Mouse (Mus musculus): ENCODE measurements around the gene Kcnk7. TPM values are rescaled to one million over a fixed set of nuclear protein-coding genes. Genes with fewer than 3 reads are reported as not detected.

The Kcnk7 gene
- polyA plus RNA-seq, 1 experiment from 2014 or later, result not detected

- H3K79me2 ChIP-seq (ENCODE audit: inconsistent target), result peaks cover 1% of the 10 kb centered on the region; the same call in 1 of the 2 replicates
- WGBS (ENCODE audit: missing documents), result 34% methylated on average over 10 of the region's 10 CpGs
- no peak overlapping the region for H3K4me3 ChIP-seq (ENCODE audit: inconsistent target)
- no peak overlapping the region for H3K27ac ChIP-seq
- peaks cover 63% of the 10 kb centered on the region for H3K36me3 ChIP-seq (ENCODE audit: inconsistent target)
These were observed 819 bp downstream of the Kcnk7 start for GRCm38 (mm10) chr19:5704801-5705571.

GRCm38 (mm10) chr19:5710068-5710467, 5.9 kb downstream of the Kcnk7 start:
- WGBS (ENCODE audit: missing documents), result 93% methylated on average over 5 of the region's 6 CpGs
- no peak overlapping the region for H3K4me3 ChIP-seq (ENCODE audit: inconsistent target)
- peaks cover 39% of the 10 kb centered on the region for H3K79me2 ChIP-seq (ENCODE audit: inconsistent target)
- H3K36me3 ChIP-seq (ENCODE audit: inconsistent target), result peaks cover 46% of the 10 kb centered on the region
- no peak overlapping the region for H3K27ac ChIP-seq

GRCm38 (mm10) chr19:5710581-5710980, 6.4 kb downstream of the Kcnk7 start:
- H3K27ac ChIP-seq, result no peak overlapping the region
- 96% methylated on average over 7 of the region's 8 CpGs for WGBS (ENCODE audit: missing documents)
- peaks cover 50% of the 10 kb centered on the region for H3K36me3 ChIP-seq (ENCODE audit: inconsistent target)
- no peak overlapping the region for H3K4me3 ChIP-seq (ENCODE audit: inconsistent target)
- peaks cover 44% of the 10 kb centered on the region for H3K79me2 ChIP-seq (ENCODE audit: inconsistent target)

GRCm38 (mm10) chr19:5711218-5711617, 7.1 kb downstream of the Kcnk7 start:
- peaks cover 51% of the 10 kb centered on the region for H3K79me2 ChIP-seq (ENCODE audit: inconsistent target)
- 53% methylated on average over 3 of the region's 3 CpGs for WGBS (ENCODE audit: missing documents)
- H3K4me3 ChIP-seq (ENCODE audit: inconsistent target), result no peak overlapping the region
- H3K27ac ChIP-seq, result peak overlapping the region; percentile 75
- H3K36me3 ChIP-seq (ENCODE audit: inconsistent target), result peaks cover 52% of the 10 kb centered on the region

- 8% methylated on average over 14 of the region's 14 CpGs for WGBS (ENCODE audit: missing documents)
- H3K79me2 ChIP-seq (ENCODE audit: inconsistent target), result peaks cover 58% of the 10 kb centered on the region
- peaks cover 52% of the 10 kb centered on the region for H3K36me3 ChIP-seq (ENCODE audit: inconsistent target)
- peak overlapping the region; percentile 75 for H3K27ac ChIP-seq
- H3K4me3 ChIP-seq (ENCODE audit: inconsistent target), result no peak overlapping the region
These were observed 7.8 kb downstream of the Kcnk7 start for GRCm38 (mm10) chr19:5711907-5712460.

- Histone ChIP-seq H3K4me3 (ENCODE audit: inconsistent target) (no peak overlapping the region), H3K27ac (peak overlapping the region; percentile 75), H3K79me2 (ENCODE audit: inconsistent target) (peaks cover 71% of the 10 kb centered on the region), H3K36me3 (ENCODE audit: inconsistent target) (peaks cover 52% of the 10 kb centered on the region)
- WGBS (ENCODE audit: missing documents), result 84% methylated on average over 5 of the region's 5 CpGs
These were observed 9.1 kb downstream of the Kcnk7 start for GRCm38 (mm10) chr19:5713255-5713654.

GRCm38 (mm10) chr19:5713730-5714129, 9.6 kb downstream of the Kcnk7 start:
- H3K27ac ChIP-seq, result peak overlapping the region; percentile 75
- peaks cover 76% of the 10 kb centered on the region for H3K79me2 ChIP-seq (ENCODE audit: inconsistent target)
- 33% methylated on average over 2 of the region's 2 CpGs for WGBS (ENCODE audit: missing documents)
- H3K4me3 ChIP-seq (ENCODE audit: inconsistent target), result no peak overlapping the region
- peaks cover 52% of the 10 kb centered on the region for H3K36me3 ChIP-seq (ENCODE audit: inconsistent target)

GRCm38 (mm10) chr19:5715793-5716688, 11.9 kb downstream of the Kcnk7 start:
- WGBS (ENCODE audit: missing documents), result 92% methylated on average over 30 of the region's 43 CpGs
- H3K27ac ChIP-seq, result no peak overlapping the region
- H3K36me3 ChIP-seq (ENCODE audit: inconsistent target), result peaks cover 55% of the 10 kb centered on the region
- H3K79me2 ChIP-seq (ENCODE audit: inconsistent target), result peaks cover 87% of the 10 kb centered on the region
- H3K4me3 ChIP-seq (ENCODE audit: inconsistent target), result no peak overlapping the region

GRCm38 (mm10) chr19:5716955-5717354, 12.8 kb downstream of the Kcnk7 start:
- no peak overlapping the region for H3K27ac ChIP-seq
- H3K79me2 ChIP-seq (ENCODE audit: inconsistent target), result peaks cover 90% of the 10 kb centered on the region
- no peak overlapping the region for H3K4me3 ChIP-seq (ENCODE audit: inconsistent target)
- peaks cover 64% of the 10 kb centered on the region for H3K36me3 ChIP-seq (ENCODE audit: inconsistent target)
- WGBS (ENCODE audit: missing documents), result 84% methylated on average over 10 of the region's 10 CpGs

GRCm38 (mm10) chr19:5721233-5721632, 17.1 kb downstream of the Kcnk7 start:
- no peak overlapping the region for H3K27ac ChIP-seq
- H3K4me3 ChIP-seq (ENCODE audit: inconsistent target), result no peak overlapping the region
- 90% methylated on average over 6 of the region's 6 CpGs for WGBS (ENCODE audit: missing documents)
- H3K79me2 ChIP-seq (ENCODE audit: inconsistent target), result peaks cover 95% of the 10 kb centered on the region
- H3K36me3 ChIP-seq (ENCODE audit: inconsistent target), result peaks cover 65% of the 10 kb centered on the region

- H3K4me3 ChIP-seq (ENCODE audit: inconsistent target), result no peak overlapping the region
- H3K27ac ChIP-seq, result peak overlapping the region; percentile 100
- WGBS (ENCODE audit: missing documents), result 76% methylated on average over 4 of the region's 7 CpGs
- peaks cover 89% of the 10 kb centered on the region for H3K79me2 ChIP-seq (ENCODE audit: inconsistent target)
- peaks cover 48% of the 10 kb centered on the region for H3K36me3 ChIP-seq (ENCODE audit: inconsistent target)
These were observed 18.8 kb downstream of the Kcnk7 start for GRCm38 (mm10) chr19:5722848-5723425.

- peaks cover 89% of the 10 kb centered on the region for H3K79me2 ChIP-seq (ENCODE audit: inconsistent target)
- peak overlapping the region; percentile 100 for H3K27ac ChIP-seq
- H3K36me3 ChIP-seq (ENCODE audit: inconsistent target), result peaks cover 36% of the 10 kb centered on the region
- 3% methylated on average over 4 of the region's 4 CpGs for WGBS (ENCODE audit: missing documents)
- H3K4me3 ChIP-seq (ENCODE audit: inconsistent target), result peak overlapping the region; percentile 96
These were observed 19.9 kb downstream of the Kcnk7 start for GRCm38 (mm10) chr19:5723934-5724548.

GRCm38 (mm10) chr19:5724549-5724941, 20.4 kb downstream of the Kcnk7 start:
- WGBS (ENCODE audit: missing documents), result 3% methylated on average over 7 of the region's 7 CpGs
- peaks cover 87% of the 10 kb centered on the region for H3K79me2 ChIP-seq (ENCODE audit: inconsistent target)
- H3K27ac ChIP-seq, result peak overlapping the region; percentile 100
- H3K4me3 ChIP-seq (ENCODE audit: inconsistent target), result peak overlapping the region; percentile 96
- peaks cover 31% of the 10 kb centered on the region for H3K36me3 ChIP-seq (ENCODE audit: inconsistent target)
